Mouse (Mus musculus): ENCODE results near the gene Met. TPM values are rescaled to one million over a fixed set of nuclear protein-coding genes. Genes with fewer than 3 reads are reported as not detected.
A peak's percentile ranks its signal among the peaks of the same experiment; 100 is the strongest.

Gene Met
- polyA plus RNA-seq, 1 experiment from 2014 or later, result 6.7 TPM

- H3K27ac ChIP-seq (ENCODE audit: low read depth, low read length), result 0 out of 2 replicates have a peak overlapping the region, but pooled peaks have one; percentile 50
- 0 out of 2 replicates have a peak, but pooled peaks cover 8% of the 10 kb centered on the region for H3K4me1 ChIP-seq (replicated peaks; ENCODE audit: control insufficient read depth, insufficient read depth, low read length)
- TF ChIP-seq CTCF (IDR thresholded peaks at IDR 0.05; ENCODE audit: low read depth), result no peak
- H3K4me3 ChIP-seq (ENCODE audit: low read depth, low read length), result no peak overlapping the region
- H3K36me3 ChIP-seq (ENCODE audit: control insufficient read depth, insufficient read depth), result no peaks in the 10 kb centered on the region
- peak; percentile 54 for ATAC-seq
- whole genome bisulfite sequencing, result 28% methylated on average over 5 of the region's 5 CpGs
- no peaks in the 10 kb centered on the region for H3K27me3 ChIP-seq (replicated peaks; ENCODE audit: control insufficient read depth, insufficient read depth, low read length)
- no peaks in the 10 kb centered on the region for H3K9me3 ChIP-seq (ENCODE audit: control insufficient read depth)
- H3K4me2 ChIP-seq (replicated peaks; ENCODE audit: low read depth), result 0 out of 2 replicates have a peak overlapping the region, but pooled peaks have one; percentile 24
- H3K9ac ChIP-seq (ENCODE audit: low read depth, low read length), result no peak overlapping the region
These were observed 44.6 kb downstream of the Met start for GRCm38 (mm10) chr6:17508184-17508583.

- Histone ChIP-seq H3K27me3 (replicated peaks; ENCODE audit: control insufficient read depth, insufficient read depth, low read length) (no peaks in the 10 kb centered on the region), H3K4me3 (ENCODE audit: low read depth, low read length) (no peak overlapping the region), H3K9ac (ENCODE audit: low read depth, low read length) (no peak overlapping the region), H3K9me3 (ENCODE audit: control insufficient read depth) (no peaks in the 10 kb centered on the region), H3K36me3 (ENCODE audit: control insufficient read depth, insufficient read depth) (no peaks in the 10 kb centered on the region), H3K27ac (ENCODE audit: low read depth, low read length) (peak overlapping the region; percentile 50; the same call in 1 of the 2 replicates), H3K4me2 (replicated peaks; ENCODE audit: low read depth) (peak overlapping the region; percentile 24; the same call in 1 of the 2 replicates), H3K4me1 (replicated peaks; ENCODE audit: control insufficient read depth, insufficient read depth, low read length) (0 out of 2 replicates have a peak, but pooled peaks cover 5% of the 10 kb centered on the region)
- TF ChIP-seq CTCF (IDR thresholded peaks at IDR 0.05; ENCODE audit: low read depth), result no peak
- 43% methylated on average over 9 of the region's 9 CpGs for WGBS
- ATAC-seq, result peak; percentile 75
These were observed 45.2 kb downstream of the Met start for GRCm38 (mm10) chr6:17508604-17509372.

DNA sequence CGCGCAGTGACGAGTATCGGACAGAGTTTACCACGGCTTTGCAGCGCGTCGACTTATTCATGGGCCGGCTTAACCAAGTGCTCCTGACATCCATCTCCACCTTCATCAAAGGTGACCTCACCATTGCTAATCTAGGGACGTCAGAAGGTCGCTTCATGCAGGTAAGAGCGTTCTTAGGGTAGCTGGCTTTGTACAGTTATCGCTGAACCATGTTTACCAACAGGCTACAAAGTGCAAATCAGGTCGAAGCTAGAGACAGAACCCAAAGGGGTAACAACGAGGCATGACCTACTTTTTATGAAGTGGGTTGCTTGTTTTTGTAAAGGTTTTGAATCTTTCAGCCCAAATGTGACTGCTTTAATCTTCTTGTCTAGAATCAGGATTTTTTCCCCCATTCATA lies 49.8 kb downstream of the Met start:
- H3K27me3 ChIP-seq (replicated peaks; ENCODE audit: control insufficient read depth, insufficient read depth, low read length), result no peaks in the 10 kb centered on the region
- 0 out of 2 replicates have a peak, but pooled peaks cover 5% of the 10 kb centered on the region for H3K4me1 ChIP-seq (replicated peaks; ENCODE audit: control insufficient read depth, insufficient read depth, low read length)
- no peaks in the 10 kb centered on the region for H3K9me3 ChIP-seq (ENCODE audit: control insufficient read depth)
- no peaks in the 10 kb centered on the region for H3K36me3 ChIP-seq (ENCODE audit: control insufficient read depth, insufficient read depth)
- H3K9ac ChIP-seq (ENCODE audit: low read depth, low read length), result no peak overlapping the region
- H3K4me2 ChIP-seq (replicated peaks; ENCODE audit: low read depth), result no peak overlapping the region
- no peak overlapping the region for H3K27ac ChIP-seq (ENCODE audit: low read depth, low read length)
- H3K4me3 ChIP-seq (ENCODE audit: low read depth, low read length), result no peak overlapping the region
- 92% methylated on average over 15 of the region's 15 CpGs for WGBS
- TF ChIP-seq CTCF (IDR thresholded peaks at IDR 0.05; ENCODE audit: low read depth), result no peak
- ATAC-seq, result no peak

DNA sequence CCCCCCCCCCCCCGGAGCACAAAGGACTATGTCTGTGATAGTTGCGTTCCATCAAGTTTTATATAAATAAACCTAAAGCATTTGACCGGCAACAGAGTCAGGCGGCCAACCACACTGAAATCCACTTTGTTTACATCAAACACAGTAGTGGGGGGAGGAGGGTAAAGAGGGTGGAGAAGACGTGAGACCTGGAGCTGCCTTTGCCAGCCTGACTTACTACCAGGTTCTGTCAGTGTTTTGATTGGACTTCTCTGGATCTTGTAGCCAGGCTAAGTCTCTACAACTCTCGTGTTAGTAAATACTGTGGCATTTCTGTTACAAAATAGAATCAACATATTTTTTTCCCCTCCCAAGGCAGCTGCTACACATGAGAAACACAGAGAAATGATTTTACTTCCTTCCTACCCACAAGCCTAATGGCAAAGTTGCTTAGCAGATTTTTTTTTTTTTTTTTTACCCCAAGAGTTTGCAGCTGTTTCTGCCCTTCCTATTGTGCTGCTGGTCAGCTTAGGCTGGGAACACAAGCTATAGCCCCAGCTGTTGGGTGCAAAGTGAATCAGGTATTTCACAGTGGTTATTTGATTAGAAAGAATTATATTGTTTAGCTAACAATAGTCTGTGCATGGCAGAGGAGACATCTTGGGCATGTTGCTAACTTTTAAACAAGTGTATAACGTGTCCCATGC lies 52.3 kb downstream of the Met start:
- no peak for ATAC-seq
- peak overlapping the region; percentile 41; the same call in 1 of the 2 replicates for H3K4me2 ChIP-seq (replicated peaks; ENCODE audit: low read depth)
- H3K4me3 ChIP-seq (ENCODE audit: low read depth, low read length), result no peak overlapping the region
- no peak for TF ChIP-seq CTCF (IDR thresholded peaks at IDR 0.05; ENCODE audit: low read depth)
- no peaks in the 10 kb centered on the region for H3K9me3 ChIP-seq (ENCODE audit: control insufficient read depth)
- 44% methylated on average over 7 of the region's 7 CpGs for WGBS
- peak overlapping the region; percentile 7; the same call in 1 of the 2 replicates for H3K27ac ChIP-seq (ENCODE audit: low read depth, low read length)
- no peaks in the 10 kb centered on the region for H3K27me3 ChIP-seq (replicated peaks; ENCODE audit: control insufficient read depth, insufficient read depth, low read length)
- H3K36me3 ChIP-seq (ENCODE audit: control insufficient read depth, insufficient read depth), result no peaks in the 10 kb centered on the region
- H3K9ac ChIP-seq (ENCODE audit: low read depth, low read length), result no peak overlapping the region
- no peaks in the 10 kb centered on the region for H3K4me1 ChIP-seq (replicated peaks; ENCODE audit: control insufficient read depth, insufficient read depth, low read length)

- H3K4me2 ChIP-seq (replicated peaks; ENCODE audit: low read depth), result no peak overlapping the region
- H3K4me1 ChIP-seq (replicated peaks; ENCODE audit: control insufficient read depth, insufficient read depth, low read length), result no peaks in the 10 kb centered on the region
- H3K27ac ChIP-seq (ENCODE audit: low read depth, low read length), result no peak overlapping the region
- no peak overlapping the region for H3K9ac ChIP-seq (ENCODE audit: low read depth, low read length)
- no peaks in the 10 kb centered on the region for H3K27me3 ChIP-seq (replicated peaks; ENCODE audit: control insufficient read depth, insufficient read depth, low read length)
- TF ChIP-seq CTCF (IDR thresholded peaks at IDR 0.05; ENCODE audit: low read depth), result no peak
- no peaks in the 10 kb centered on the region for H3K9me3 ChIP-seq (ENCODE audit: control insufficient read depth)
- ATAC-seq, result no peak
- WGBS, result 74% methylated on average over 8 of the region's 8 CpGs
- no peak overlapping the region for H3K4me3 ChIP-seq (ENCODE audit: low read depth, low read length)
- H3K36me3 ChIP-seq (ENCODE audit: control insufficient read depth, insufficient read depth), result peaks cover 3% of the 10 kb centered on the region; the same call in 1 of the 2 replicates
These were observed 58.5 kb downstream of the Met start for GRCm38 (mm10) chr6:17521901-17522717.

Measured in intestine, postnatal 0 days (tissue).